In the genomic region with DNA sequence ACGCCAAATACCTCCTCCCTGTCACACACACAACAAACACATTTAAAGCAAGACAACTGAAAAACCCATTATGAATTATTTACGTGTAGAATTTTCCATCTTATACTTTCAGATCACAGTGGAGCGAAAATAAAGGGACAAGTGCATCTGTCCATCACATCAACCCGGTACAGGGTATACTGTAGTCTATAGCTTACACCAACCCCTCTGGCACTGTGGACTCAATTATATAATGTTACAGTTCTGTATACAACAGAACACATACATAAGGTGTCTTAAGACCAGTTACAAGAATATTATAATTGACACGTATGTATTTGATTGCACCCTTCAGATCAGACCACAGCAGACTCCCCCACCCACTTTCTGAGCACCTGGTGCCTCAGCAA, we compare ENCODE assay signal across 12 mouse cellular contexts. TPM values are rescaled to one million over a fixed set of nuclear protein-coding genes. Genes with fewer than 3 reads are reported as not detected.
DNase-seq lines count a peak whose midpoint lies in the region; ATAC-seq and TF ChIP-seq lines count a peak whose summit lies in the region.
"Had no signal": no experiment of that assay in that cellular context is flagged by ENCODE, and none has a peak within 500 bp of the region (broad histone marks: within the 10 kb centered on the region; RNA-seq: fewer than 3 reads in every experiment).

No protein-coding gene starts in this region.

- H3K27me3 ChIP-seq in heart, embryonic 13.5 days (replicated peaks) = no peaks in the 10 kb centered on the region
- H3K27me3 ChIP-seq in neural tube, embryonic 11.5 days (ENCODE audit: control insufficient read depth, insufficient read depth, low read length) = no peaks in the 10 kb centered on the region
- no peaks in the 10 kb centered on the region for H3K27me3 ChIP-seq in limb, embryonic 10.5 days (ENCODE audit: low read depth, poor library complexity, severe bottlenecking)
- no peaks in the 10 kb centered on the region for H3K27me3 ChIP-seq in stomach, postnatal 0 days (ENCODE audit: control insufficient read depth, insufficient read depth, low read length)

- H3K9ac ChIP-seq in heart, embryonic 13.5 days = peak overlapping the region; percentile 21; the same call in 1 of the 2 replicates
- H3K9ac ChIP-seq in neural tube, embryonic 11.5 days (ENCODE audit: low read length) = peak overlapping the region; percentile 61
- H3K9ac ChIP-seq in stomach, postnatal 0 days (ENCODE audit: low read length) = no peak overlapping the region

- no peak for DNase-seq in heart, adult 18-20 months
- no peak for DNase-seq in neural tube, embryonic 11.5 days (ENCODE audit: low spot score)
- no peak for DNase-seq in neural tube, embryonic 10.5 days (ENCODE audit: extremely low spot score, low spot score)
- DNase-seq in limb, embryonic 10.5 days (ENCODE audit: low spot score) = no peak
- DNase-seq in stomach, postnatal 0 days (ENCODE audit: low spot score) = no peak
- no peak for DNase-seq in layer of hippocampus, postnatal 14 days (ENCODE audit: low spot score in 2 of 2)
- no peak for DNase-seq in thymus, postnatal 0 days (ENCODE audit: low spot score)
- DNase-seq: right cerebral cortex, postnatal 14 days; thymus, postnatal 14 days had no signal

- peak overlapping the region; percentile 86 for H3K27ac ChIP-seq in heart, embryonic 13.5 days (replicated peaks)
- H3K27ac ChIP-seq in neural tube, embryonic 11.5 days (ENCODE audit: low read depth, low read length) = peak overlapping the region; percentile 94
- peak overlapping the region; percentile 89 for H3K27ac ChIP-seq in limb, embryonic 10.5 days
- 0 out of 2 replicates have a peak overlapping the region, but pooled peaks have one; percentile 45 for H3K27ac ChIP-seq in stomach, postnatal 0 days (replicated peaks)

- no peak for TF ChIP-seq CTCF in stomach, postnatal 0 days (IDR thresholded peaks at IDR 0.05; ENCODE audit: low read depth)

- peaks cover 29% of the 10 kb centered on the region for H3K4me1 ChIP-seq in heart, embryonic 13.5 days
- H3K4me1 ChIP-seq in neural tube, embryonic 11.5 days (ENCODE audit: control insufficient read depth, insufficient read depth, low read length) = peaks cover 15% of the 10 kb centered on the region
- H3K4me1 ChIP-seq in limb, embryonic 10.5 days = peaks cover 41% of the 10 kb centered on the region
- no peaks in the 10 kb centered on the region for H3K4me1 ChIP-seq in stomach, postnatal 0 days (replicated peaks; ENCODE audit: control insufficient read depth, insufficient read depth)

- H3K36me3 ChIP-seq in heart, embryonic 13.5 days = peaks cover 9% of the 10 kb centered on the region
- H3K36me3 ChIP-seq in neural tube, embryonic 11.5 days (ENCODE audit: control insufficient read depth, insufficient read depth, low read length) = no peaks in the 10 kb centered on the region
- peaks cover 12% of the 10 kb centered on the region for H3K36me3 ChIP-seq in limb, embryonic 10.5 days
- H3K36me3 ChIP-seq in stomach, postnatal 0 days (ENCODE audit: control insufficient read depth, insufficient read depth, low read length) = no peaks in the 10 kb centered on the region

- TF ChIP-seq EP300 in stomach, postnatal 0 days (optimal IDR thresholded peaks at IDR 0.05) = no peak

- no peak for ATAC-seq in heart, embryonic 13.5 days (ENCODE audit: extremely low read depth, insufficient number of reproducible peaks, low FRiP score, low TSS enrichment)
- peak; percentile 36; the same call in 1 of the 2 replicates for ATAC-seq in neural tube, embryonic 11.5 days (ENCODE audit: insufficient read depth, low FRiP score, low TSS enrichment)
- no peak for ATAC-seq in stomach, postnatal 0 days (ENCODE audit: low FRiP score, low TSS enrichment)

- H3K4me3 ChIP-seq in heart, embryonic 13.5 days = no peak overlapping the region
- no peak overlapping the region for H3K4me3 ChIP-seq in neural tube, embryonic 11.5 days (ENCODE audit: low read depth, low read length)
- H3K4me3 ChIP-seq in limb, embryonic 10.5 days = no peak overlapping the region
- H3K4me3 ChIP-seq in stomach, postnatal 0 days (ENCODE audit: low read depth, low read length) = no peak overlapping the region

- no peaks in the 10 kb centered on the region for H3K9me3 ChIP-seq in heart, embryonic 13.5 days
- H3K9me3 ChIP-seq in neural tube, embryonic 11.5 days (ENCODE audit: control insufficient read depth, low read length) = no peaks in the 10 kb centered on the region
- no peaks in the 10 kb centered on the region for H3K9me3 ChIP-seq in limb, embryonic 10.5 days (replicated peaks)
- no peaks in the 10 kb centered on the region for H3K9me3 ChIP-seq in stomach, postnatal 0 days (ENCODE audit: control insufficient read depth, low read length)

- H3K4me2 ChIP-seq in heart, embryonic 13.5 days = peak overlapping the region; percentile 24; the same call in 1 of the 2 replicates
- H3K4me2 ChIP-seq in neural tube, embryonic 11.5 days (ENCODE audit: low read depth) = peak overlapping the region; percentile 27; the same call in 1 of the 2 replicates
- H3K4me2 ChIP-seq in stomach, postnatal 0 days (replicated peaks; ENCODE audit: low read depth) = no peak overlapping the region

- 68% methylated on average over 5 of the region's 5 CpGs for WGBS in heart, embryonic 13.5 days
- WGBS in neural tube, embryonic 11.5 days = 68% methylated on average over 5 of the region's 5 CpGs
- WGBS in limb, embryonic 10.5 days = 73% methylated on average over 5 of the region's 5 CpGs
- WGBS in stomach, postnatal 0 days = 78% methylated on average over 5 of the region's 5 CpGs

RNA-seq across cellular contexts. Expression of gene Sox13, which starts 27.1 kb away (rescaled TPM):
- polyA plus RNA-seq in heart, embryonic 13.5 days (2015; fragmentation: Nextera tagmentation; extraction: Ambion mirVana) = 4.3 and 4.9 TPM in 2 replicates
- 10 to 100 TPM in 1 of 2 experiments, 1 to 10 TPM in 1; 9.8 to 10.8 TPM for total RNA-seq in heart, adult 18-20 months (2021)
- 10.2 and 12.3 TPM in 2 replicates for polyA plus RNA-seq in neural tube, embryonic 11.5 days (2014; fragmentation: Nextera tagmentation; extraction: Ambion mirVana)
- 10.3 and 12.9 TPM in 2 replicates for polyA plus RNA-seq in limb, embryonic 10.5 days (2016; fragmentation: Nextera tagmentation; extraction: Ambion mirVana)
- polyA plus RNA-seq in stomach, postnatal 0 days (2015; fragmentation: Nextera tagmentation; extraction: Ambion mirVana) = 3.7 and 5.0 TPM in 2 replicates
- 10 to 100 TPM; 11.3 to 11.5 TPM for total RNA-seq in layer of hippocampus, postnatal 14 days (2021)
- polyA plus RNA-seq in thymus, postnatal 0 days (2015; fragmentation: Nextera tagmentation; extraction: Ambion mirVana) = 14.6 and 15.2 TPM in 2 replicates

RNA-seq across cellular contexts. Expression of gene Etnk2, which starts 33.7 kb away (rescaled TPM):
- polyA plus RNA-seq in heart, embryonic 13.5 days (2015; fragmentation: Nextera tagmentation; extraction: Ambion mirVana) = 1.5 and 1.6 TPM in 2 replicates
- under 1 TPM; 0.21 to 0.52 TPM for total RNA-seq in heart, adult 18-20 months (2021)
- 1.9 and 3.0 TPM in 2 replicates for polyA plus RNA-seq in neural tube, embryonic 11.5 days (2014; fragmentation: Nextera tagmentation; extraction: Ambion mirVana)
- 1.7 and 2.0 TPM in 2 replicates for polyA plus RNA-seq in limb, embryonic 10.5 days (2016; fragmentation: Nextera tagmentation; extraction: Ambion mirVana)
- 2.8 and 4.2 TPM in 2 replicates for polyA plus RNA-seq in stomach, postnatal 0 days (2015; fragmentation: Nextera tagmentation; extraction: Ambion mirVana)
- 1 to 10 TPM; 5.3 to 5.9 TPM for total RNA-seq in layer of hippocampus, postnatal 14 days (2021)
- 0.12 and 0.27 TPM in 2 replicates for polyA plus RNA-seq in thymus, postnatal 0 days (2015; fragmentation: Nextera tagmentation; extraction: Ambion mirVana)
- polyA plus RNA-seq: C2C12 had no signal

RNA-seq across cellular contexts. Expression of gene Ren1, which starts 46.8 kb away (rescaled TPM):
- 0.39 TPM in 1 of 2 replicates, not detected in the other for polyA plus RNA-seq in heart, embryonic 13.5 days (2015; fragmentation: Nextera tagmentation; extraction: Ambion mirVana)
- not detected for total RNA-seq in heart, adult 18-20 months (2021)
- polyA plus RNA-seq in neural tube, embryonic 11.5 days (2014; fragmentation: Nextera tagmentation; extraction: Ambion mirVana) = not detected in 2 replicates
- 0.09 TPM in 1 of 2 replicates, not detected in the other for polyA plus RNA-seq in limb, embryonic 10.5 days (2016; fragmentation: Nextera tagmentation; extraction: Ambion mirVana)
- 2.9 and 6.1 TPM in 2 replicates for polyA plus RNA-seq in stomach, postnatal 0 days (2015; fragmentation: Nextera tagmentation; extraction: Ambion mirVana)
- under 1 TPM in 1 of 2 experiments, not detected in 1; 0.28 TPM for total RNA-seq in layer of hippocampus, postnatal 14 days (2021)
- polyA plus RNA-seq in thymus, postnatal 0 days (2015; fragmentation: Nextera tagmentation; extraction: Ambion mirVana) = 0.59 and 0.91 TPM in 2 replicates
- total RNA-seq: liver, adult 2 months had no signal
- polyA plus RNA-seq: C2C12 had no signal
